Mouse (Mus musculus): ENCODE measurements around the gene Slc20a1. TPM values are rescaled to one million over a fixed set of nuclear protein-coding genes. Genes with fewer than 3 reads are reported as not detected.

The Slc20a1 gene
- total RNA-seq, 1 experiment, result 309 TPM

- no peaks in the 10 kb centered on the region for H3K9me3 ChIP-seq (ENCODE audit: control insufficient read depth, insufficient read depth, low read depth, low read length)
- H3K4me3 ChIP-seq (ENCODE audit: insufficient read depth in 1 of 2, low read depth in 1 of 2, low read length in 2 of 2, poor library complexity in 1 of 2, severe bottlenecking in 1 of 2), result no peak overlapping the region
- H3K9ac ChIP-seq (ENCODE audit: insufficient read depth, low read depth, low read length, poor library complexity, severe bottlenecking), result no peak overlapping the region
- H3K4me1 ChIP-seq (ENCODE audit: control insufficient read depth in 2 of 2, insufficient read depth in 2 of 2, low read length in 2 of 2, poor library complexity in 1 of 2), result peaks cover 5 to 10% of the 10 kb centered on the region in 2 experiments; a peak in 2 of 4 replicates
- TF ChIP-seq CHD2 (IDR thresholded peaks at IDR 0.05; ENCODE audit: low read depth, low read length), result no peak
- no peak for TF ChIP-seq MAFK (IDR thresholded peaks at IDR 0.05; ENCODE audit: insufficient read depth, low read depth, low read length)
- no peak for TF ChIP-seq ZNF384 (IDR thresholded peaks at IDR 0.05; ENCODE audit: low read depth, low read length)
- no peak for TF ChIP-seq HCFC1 (IDR thresholded peaks at IDR 0.05; ENCODE audit: borderline replicate concordance, insufficient read depth, low read length)
- no peak for TF ChIP-seq ZC3H11A (IDR thresholded peaks at IDR 0.05; ENCODE audit: borderline replicate concordance, low read depth, low read length)
- in situ Hi-C loops (cut with MboI; ENCODE audit: low sequenced_read_pairs in 2 of 2, unreplicated experiment in 2 of 2), result no loop called here
- no peaks in the 10 kb centered on the region for H3K36me3 ChIP-seq (ENCODE audit: control insufficient read depth, insufficient read depth, low read length, poor library complexity, severe bottlenecking)
- DNase-seq (ENCODE audit: low read depth, low spot score), result no peak
- no peak overlapping the region for H3K27ac ChIP-seq (ENCODE audit: insufficient read depth, low read depth, low read length, poor library complexity, severe bottlenecking)
These were observed 26.8 kb downstream of the Slc20a1 start for GRCm38 (mm10) chr2:129225251-129225819.

GRCm38 (mm10) chr2:129226296-129226851, 27.8 kb downstream of the Slc20a1 start:
- TF ChIP-seq ZC3H11A (IDR thresholded peaks at IDR 0.05; ENCODE audit: borderline replicate concordance, low read depth, low read length) (no peak), ZNF384 (IDR thresholded peaks at IDR 0.05; ENCODE audit: low read depth, low read length) (no peak), CHD2 (IDR thresholded peaks at IDR 0.05; ENCODE audit: low read depth, low read length) (no peak), HCFC1 (IDR thresholded peaks at IDR 0.05; ENCODE audit: borderline replicate concordance, insufficient read depth, low read length) (no peak), MAFK (IDR thresholded peaks at IDR 0.05; ENCODE audit: insufficient read depth, low read depth, low read length) (no peak)
- no peak for DNase-seq (ENCODE audit: low read depth, low spot score)
- in situ Hi-C loops (cut with MboI; ENCODE audit: low sequenced_read_pairs in 2 of 2, unreplicated experiment in 2 of 2), result no loop called here
- peak overlapping the region; percentile 29 to 42; a peak in 3 of 4 replicates for H3K4me3 ChIP-seq (ENCODE audit: insufficient read depth in 1 of 2, low read depth in 1 of 2, low read length in 2 of 2, poor library complexity in 1 of 2, severe bottlenecking in 1 of 2)
- H3K27ac ChIP-seq (ENCODE audit: insufficient read depth, low read depth, low read length, poor library complexity, severe bottlenecking), result peak overlapping the region; percentile 28
- H3K4me1 ChIP-seq (ENCODE audit: control insufficient read depth in 2 of 2, insufficient read depth in 2 of 2, low read length in 2 of 2, poor library complexity in 1 of 2), result peaks cover 5 to 10% of the 10 kb centered on the region in 2 experiments; a peak in 2 of 4 replicates
- no peaks in the 10 kb centered on the region for H3K9me3 ChIP-seq (ENCODE audit: control insufficient read depth, insufficient read depth, low read depth, low read length)
- H3K9ac ChIP-seq (ENCODE audit: insufficient read depth, low read depth, low read length, poor library complexity, severe bottlenecking), result peak overlapping the region; percentile 45; the same call in 1 of the 2 replicates
- no peaks in the 10 kb centered on the region for H3K36me3 ChIP-seq (ENCODE audit: control insufficient read depth, insufficient read depth, low read length, poor library complexity, severe bottlenecking)

DNA sequence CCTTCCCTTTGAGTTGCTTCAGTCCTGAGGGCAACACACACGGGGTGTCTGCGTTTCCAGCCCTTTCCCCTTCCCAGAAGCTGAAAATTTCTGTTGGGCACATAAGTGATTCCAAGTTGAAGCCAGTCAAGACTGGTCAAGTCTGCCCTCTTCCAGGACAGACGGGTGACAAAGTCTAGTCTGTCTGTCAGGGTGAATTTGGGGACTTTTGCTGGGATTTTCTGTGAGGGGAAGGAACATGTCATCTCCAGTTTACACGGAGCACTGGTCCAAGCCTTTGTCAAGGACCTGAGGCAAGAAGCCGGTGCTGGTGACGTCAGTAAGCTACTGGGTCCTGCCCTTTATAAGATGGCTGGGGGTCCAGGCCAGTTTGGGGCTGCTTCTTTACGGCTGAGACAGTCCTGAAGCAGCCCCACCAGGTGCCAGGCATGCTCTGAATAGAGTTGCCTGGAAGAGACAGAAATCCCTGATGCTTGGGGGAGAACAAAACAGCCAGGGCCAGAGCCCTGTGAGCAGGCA, 28.5 kb downstream of the Slc20a1 start:
- H3K36me3 ChIP-seq (ENCODE audit: control insufficient read depth, insufficient read depth, low read length, poor library complexity, severe bottlenecking), result no peaks in the 10 kb centered on the region
- H3K9ac ChIP-seq (ENCODE audit: insufficient read depth, low read depth, low read length, poor library complexity, severe bottlenecking), result no peak overlapping the region; the same call in 1 of the 2 replicates
- H3K9me3 ChIP-seq (ENCODE audit: control insufficient read depth, insufficient read depth, low read depth, low read length), result no peaks in the 10 kb centered on the region
- H3K4me3 ChIP-seq (ENCODE audit: insufficient read depth in 1 of 2, low read depth in 1 of 2, low read length in 2 of 2, poor library complexity in 1 of 2, severe bottlenecking in 1 of 2), result peak overlapping the region; percentile 1 to 42; a peak in 2 of 4 replicates
- no peak for DNase-seq (ENCODE audit: low read depth, low spot score)
- in situ Hi-C loops (cut with MboI; ENCODE audit: low sequenced_read_pairs in 2 of 2, unreplicated experiment in 2 of 2), result no loop called here
- TF ChIP-seq ZNF384 (IDR thresholded peaks at IDR 0.05; ENCODE audit: low read depth, low read length) (no peak), ZC3H11A (IDR thresholded peaks at IDR 0.05; ENCODE audit: borderline replicate concordance, low read depth, low read length) (no peak), HCFC1 (IDR thresholded peaks at IDR 0.05; ENCODE audit: borderline replicate concordance, insufficient read depth, low read length) (no peak), MAFK (IDR thresholded peaks at IDR 0.05; ENCODE audit: insufficient read depth, low read depth, low read length) (no peak), CHD2 (IDR thresholded peaks at IDR 0.05; ENCODE audit: low read depth, low read length) (no peak)
- peaks cover 5 to 10% of the 10 kb centered on the region in 2 experiments; a peak in 2 of 4 replicates for H3K4me1 ChIP-seq (ENCODE audit: control insufficient read depth in 2 of 2, insufficient read depth in 2 of 2, low read length in 2 of 2, poor library complexity in 1 of 2)
- peak overlapping the region; percentile 28; the same call in 1 of the 2 replicates for H3K27ac ChIP-seq (ENCODE audit: insufficient read depth, low read depth, low read length, poor library complexity, severe bottlenecking)

GRCm38 (mm10) chr2:129227709-129228108, 29.1 kb downstream of the Slc20a1 start:
- no peaks in the 10 kb centered on the region for H3K36me3 ChIP-seq (ENCODE audit: control insufficient read depth, insufficient read depth, low read length, poor library complexity, severe bottlenecking)
- H3K4me3 ChIP-seq (ENCODE audit: insufficient read depth in 1 of 2, low read depth in 1 of 2, low read length in 2 of 2, poor library complexity in 1 of 2, severe bottlenecking in 1 of 2), result no peak overlapping the region
- no peak for DNase-seq (ENCODE audit: low read depth, low spot score)
- no peaks in the 10 kb centered on the region for H3K9me3 ChIP-seq (ENCODE audit: control insufficient read depth, insufficient read depth, low read depth, low read length)
- H3K4me1 ChIP-seq (ENCODE audit: control insufficient read depth in 2 of 2, insufficient read depth in 2 of 2, low read length in 2 of 2, poor library complexity in 1 of 2), result peaks cover 5 to 10% of the 10 kb centered on the region in 2 experiments; a peak in 2 of 4 replicates
- no peak for TF ChIP-seq CHD2 (IDR thresholded peaks at IDR 0.05; ENCODE audit: low read depth, low read length)
- TF ChIP-seq ZC3H11A (IDR thresholded peaks at IDR 0.05; ENCODE audit: borderline replicate concordance, low read depth, low read length), result no peak
- no peak for TF ChIP-seq MAFK (IDR thresholded peaks at IDR 0.05; ENCODE audit: insufficient read depth, low read depth, low read length)
- no peak overlapping the region for H3K27ac ChIP-seq (ENCODE audit: insufficient read depth, low read depth, low read length, poor library complexity, severe bottlenecking)
- in situ Hi-C loops (cut with MboI; ENCODE audit: low sequenced_read_pairs in 2 of 2, unreplicated experiment in 2 of 2), result no loop called here
- no peak overlapping the region for H3K9ac ChIP-seq (ENCODE audit: insufficient read depth, low read depth, low read length, poor library complexity, severe bottlenecking)

All from ES-E14 (cell line).